Mouse (Mus musculus): ENCODE results near the gene Ppp4c.

Gene Ppp4c

GRCm38 (mm10) chr7:126759050-126759671 is 33.1 kb downstream of the Ppp4c start, which contains the start of gene Mapk3:
Gene Mapk3, plus strand, starts transcription at chr7:126759601.
- DNase-seq (ENCODE audit: low spot score in 2 of 2), result peak in 1 of 2 experiments; percentile 91

DNA sequence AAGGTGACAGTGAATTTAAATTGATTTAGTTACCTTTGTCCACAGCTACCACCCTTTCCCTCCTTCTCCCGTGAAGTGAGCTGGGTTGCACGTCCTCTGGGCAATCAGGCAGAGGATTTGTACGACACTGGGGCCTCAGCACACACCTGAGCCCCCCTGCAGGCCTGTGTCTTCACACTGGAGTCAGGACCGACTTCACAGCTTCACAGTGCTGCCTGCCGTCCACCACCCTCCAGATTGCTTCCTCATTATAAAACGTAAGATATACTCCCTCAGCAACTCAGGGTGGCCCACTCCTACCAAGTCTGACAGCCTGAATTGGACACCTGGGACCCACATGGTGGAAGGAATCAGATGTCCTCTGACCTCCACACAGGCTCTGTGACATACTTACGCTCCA is 33.8 kb downstream of the Ppp4c start:
- DNase-seq (ENCODE audit: low spot score in 2 of 2), result no peak

GRCm38 (mm10) chr7:126754866-126755265 is 37.4 kb downstream of the Ppp4c start:
- DNase-seq (ENCODE audit: low spot score in 2 of 2), result peak in 1 of 2 experiments; percentile 86

GRCm38 (mm10) chr7:126749582-126750343 is 42.5 kb downstream of the Ppp4c start:
- no peak for DNase-seq (ENCODE audit: low spot score in 2 of 2)

GRCm38 (mm10) chr7:126748824-126749223 is 43.5 kb downstream of the Ppp4c start:
- DNase-seq (ENCODE audit: low spot score in 2 of 2), result no peak

DNA sequence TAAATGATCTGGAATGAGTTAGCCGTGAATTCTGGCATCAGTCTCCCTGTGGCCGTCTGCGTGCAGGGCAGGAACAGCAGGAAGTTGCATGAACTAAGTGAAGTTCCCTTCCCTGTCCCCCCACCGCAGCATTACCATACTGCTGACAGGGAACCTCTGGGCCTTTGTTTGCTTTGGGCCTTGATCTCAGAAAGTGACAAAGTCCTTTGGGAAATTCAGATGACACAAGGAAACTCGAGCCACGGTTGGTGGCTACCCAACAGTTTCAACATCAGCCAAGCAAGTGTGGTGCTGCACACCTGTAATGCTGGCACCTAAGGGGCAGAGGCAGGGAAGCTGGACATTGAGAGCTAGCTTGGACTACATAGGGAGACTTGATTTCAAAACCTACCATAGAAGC is 45.5 kb downstream of the Ppp4c start:
- DNase-seq (ENCODE audit: low spot score in 2 of 2), result no peak

DNA sequence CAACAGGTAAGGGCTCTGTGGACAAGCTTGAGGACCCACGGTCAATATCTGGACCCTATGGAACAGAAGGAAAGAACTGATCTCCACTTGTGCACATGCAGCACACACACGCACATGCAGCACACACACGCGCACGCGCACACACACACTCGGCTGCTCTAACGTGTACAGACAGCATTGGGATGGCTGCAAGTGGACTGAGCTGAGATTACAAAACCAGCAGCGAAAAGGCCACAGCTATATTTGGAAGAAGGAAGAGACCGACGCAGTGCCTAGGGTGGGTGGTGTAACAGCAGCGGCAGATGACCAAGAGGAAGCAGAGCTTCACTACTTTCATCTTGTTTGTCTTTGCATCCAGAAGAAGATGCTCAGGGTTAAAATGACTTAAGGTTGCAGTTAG is 46.2 kb downstream of the Ppp4c start:
- DNase-seq (ENCODE audit: low spot score in 2 of 2), result peak in 1 of 2 experiments; percentile 26

- DNase-seq (ENCODE audit: low spot score in 2 of 2), result no peak
These were observed 50.3 kb downstream of the Ppp4c start for GRCm38 (mm10) chr7:126741964-126742482.

DNA sequence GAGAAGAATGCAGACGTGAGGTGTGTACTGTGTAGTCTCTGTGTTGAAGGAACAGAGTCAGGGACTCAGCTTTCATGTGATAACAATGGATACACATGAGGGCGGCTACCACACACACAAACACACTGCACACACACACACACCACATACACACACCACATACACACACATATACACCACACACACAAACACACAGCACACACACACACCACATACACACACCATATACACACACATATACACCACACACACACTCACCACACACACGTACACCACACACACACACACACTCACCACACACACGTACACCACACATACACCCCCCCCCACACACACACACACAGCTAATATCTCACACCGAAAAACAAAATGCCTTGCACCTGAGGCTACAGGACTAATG is 50.8 kb downstream of the Ppp4c start:
- DNase-seq (ENCODE audit: low spot score in 2 of 2), result no peak

DNA sequence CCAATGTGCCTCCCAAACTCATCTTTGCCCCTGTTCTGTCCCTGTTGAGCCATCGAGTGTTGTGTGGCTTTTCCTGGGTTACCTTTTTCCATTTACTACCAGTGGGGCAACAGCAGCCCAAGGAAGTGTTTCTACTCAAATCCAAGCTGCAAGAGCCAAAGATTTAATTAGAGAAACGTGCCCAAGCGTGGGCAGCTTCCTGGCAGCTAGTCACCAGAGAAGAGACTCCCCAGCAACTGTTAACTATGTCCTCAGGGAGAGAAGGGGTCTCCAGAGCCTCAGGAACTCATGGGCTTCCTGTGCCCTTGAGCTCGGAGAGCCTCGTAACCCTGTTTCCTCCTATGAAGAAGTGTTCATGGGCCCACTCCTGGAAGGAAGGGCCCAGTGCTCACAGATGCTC is 51.3 kb downstream of the Ppp4c start:
- DNase-seq (ENCODE audit: low spot score in 2 of 2), result no peak

GRCm38 (mm10) chr7:126740132-126740735 is 52.1 kb downstream of the Ppp4c start:
- no peak for DNase-seq (ENCODE audit: low spot score in 2 of 2)

DNA sequence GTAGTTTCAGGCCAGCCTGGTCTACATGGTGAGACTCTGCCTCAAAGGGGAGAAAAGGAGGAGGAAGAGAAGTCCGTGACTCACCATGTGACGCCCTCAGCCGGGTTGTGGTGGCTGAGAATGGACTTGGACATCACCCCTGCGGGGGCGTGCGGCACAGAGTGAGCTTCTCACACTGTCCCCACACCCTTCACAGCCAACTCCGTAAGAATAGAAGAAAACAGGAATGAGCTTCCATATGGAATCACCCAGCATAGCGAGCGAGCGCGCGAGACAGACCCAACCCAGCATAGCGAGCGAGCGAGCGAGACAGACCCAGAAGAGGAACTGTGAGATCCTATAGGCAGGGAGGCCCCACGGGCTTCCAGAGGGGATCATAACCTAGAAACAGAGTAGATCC is 52.7 kb downstream of the Ppp4c start:
- peak in 1 of 2 experiments; percentile 76 for DNase-seq (ENCODE audit: low spot score in 2 of 2)

- no peak for DNase-seq (ENCODE audit: low spot score in 2 of 2)
These were observed 56.2 kb downstream of the Ppp4c start for GRCm38 (mm10) chr7:126736122-126736521.

All from left cerebral cortex, adult 9 months (tissue).